Mouse (Mus musculus): ENCODE results near the gene Ccdc9b.

DNA sequence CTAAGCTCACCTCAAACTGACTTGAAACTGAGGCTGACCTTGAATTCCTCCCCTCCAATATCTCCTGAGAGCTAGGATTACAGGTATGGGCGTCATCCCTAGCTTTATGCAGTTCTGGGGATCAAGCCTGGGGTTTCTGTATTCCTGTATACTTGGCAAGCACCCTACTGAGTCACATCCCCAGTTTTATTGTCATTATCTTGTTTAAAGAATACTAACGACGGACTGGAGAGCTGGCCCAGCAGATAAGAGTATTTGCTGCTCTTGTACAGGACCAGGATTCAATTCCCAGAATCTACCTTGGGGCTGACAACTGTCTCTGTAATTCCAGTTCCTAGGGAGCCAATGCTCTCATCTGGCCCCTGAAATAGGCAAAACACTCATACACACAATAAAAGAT is 43.3 kb upstream of the Ccdc9b start:
- TF ChIP-seq GATA1 (IDR thresholded peaks at IDR 0.05; ENCODE audit: borderline replicate concordance, low read length), result no peak
- no peak for TF ChIP-seq FLI1 (IDR thresholded peaks at IDR 0.05; ENCODE audit: low read length)

All from megakaryocyte, embryonic 14.5 days (primary cell).